Mouse (Mus musculus) heart, embryonic 11.5 days (tissue): ENCODE data around the gene Ctbp2. TPM values are rescaled to one million over a fixed set of nuclear protein-coding genes. Genes with fewer than 3 reads are reported as not detected.
A peak's percentile ranks its signal among the peaks of the same experiment; 100 is the strongest.
"Not testable (repeated sequence)": the region's sequence is repeated elsewhere in the genome, so short reads cannot be mapped to it uniquely, and the experiment has no call there.

Source experiments
- ATAC-seq: fragments of 200-750 bp; cut with Nextera tagmentation; replicated peaks from 2 replicates; pipeline ENCODE4 v1.8.0; 2017; ENCODE audit warnings: moderate library complexity; ENCODE audit not compliant: insufficient number of reproducible peaks, low FRiP score, low TSS enrichment
- H3K27ac ChIP-seq: fragments of 300-500 bp; sonication (generic); 2 replicates; pipeline ENCODE4 v1.5.1; 2014; ENCODE audit warnings: mild to moderate bottlenecking, low read depth, low read length
- H3K27me3 ChIP-seq: fragments of 300-500 bp; sonication (generic); 2 replicates; pipeline ENCODE4 v1.6.1; 2014; ENCODE audit warnings: mild to moderate bottlenecking, low read length, mixed read lengths; ENCODE audit not compliant: control insufficient read depth, insufficient read depth
- H3K36me3 ChIP-seq: fragments of 300-500 bp; sonication (generic); 2 replicates; pipeline ENCODE4 v1.6.1; 2014; ENCODE audit warnings: mild to moderate bottlenecking, low read length, moderate library complexity, mixed read lengths; ENCODE audit not compliant: control insufficient read depth, insufficient read depth
- H3K4me1 ChIP-seq: fragments of 300-500 bp; sonication (generic); 2 replicates; pipeline ENCODE4 v1.6.1; 2014; ENCODE audit warnings: low read length; ENCODE audit not compliant: control insufficient read depth, insufficient read depth
- H3K4me2 ChIP-seq: fragments of 300-500 bp; sonication (generic); 2 replicates; pipeline ENCODE4 v1.6.1; 2014; ENCODE audit warnings: mild to moderate bottlenecking, moderate library complexity
- H3K4me3 ChIP-seq: fragments of 300-500 bp; sonication (generic); 2 replicates; pipeline ENCODE4 v1.5.1; 2014; ENCODE audit warnings: low read depth, low read length
- H3K9ac ChIP-seq: fragments of 300-500 bp; sonication (generic); 2 replicates; pipeline ENCODE4 v1.6.1; 2014; ENCODE audit warnings: mild to moderate bottlenecking, low read depth, low read length, moderate library complexity
- H3K9me3 ChIP-seq: fragments of 300-500 bp; sonication (generic); replicated peaks from 2 replicates; pipeline ENCODE4 v1.6.1; 2016; ENCODE audit warnings: low read length; ENCODE audit not compliant: control insufficient read depth
- WGBS: fragments of 180-500 bp; shearing (Covaris S2); extraction: QIAGEN DNeasy Blood & Tissue Kit; methylation state at CpG from one replicate; pipeline ENCODE4 v1.1.7; 2014; ENCODE audit not compliant: insufficient replicate concordance; 5-methylcytosine and 5-hydroxymethylcytosine counted together
- polyA plus RNA-seq: library from polyadenylated mRNA; unstranded; fragments of >200 nt; fragmentation: Nextera tagmentation; extraction: Ambion mirVana; gene quantifications from 2 replicates; pipeline ENCODE4 v1.2.1, GENCODE M21; 2014

Gene Ctbp2
- polyA plus RNA-seq, 1 experiment from 2014 or later: 62.7 TPM

DNA sequence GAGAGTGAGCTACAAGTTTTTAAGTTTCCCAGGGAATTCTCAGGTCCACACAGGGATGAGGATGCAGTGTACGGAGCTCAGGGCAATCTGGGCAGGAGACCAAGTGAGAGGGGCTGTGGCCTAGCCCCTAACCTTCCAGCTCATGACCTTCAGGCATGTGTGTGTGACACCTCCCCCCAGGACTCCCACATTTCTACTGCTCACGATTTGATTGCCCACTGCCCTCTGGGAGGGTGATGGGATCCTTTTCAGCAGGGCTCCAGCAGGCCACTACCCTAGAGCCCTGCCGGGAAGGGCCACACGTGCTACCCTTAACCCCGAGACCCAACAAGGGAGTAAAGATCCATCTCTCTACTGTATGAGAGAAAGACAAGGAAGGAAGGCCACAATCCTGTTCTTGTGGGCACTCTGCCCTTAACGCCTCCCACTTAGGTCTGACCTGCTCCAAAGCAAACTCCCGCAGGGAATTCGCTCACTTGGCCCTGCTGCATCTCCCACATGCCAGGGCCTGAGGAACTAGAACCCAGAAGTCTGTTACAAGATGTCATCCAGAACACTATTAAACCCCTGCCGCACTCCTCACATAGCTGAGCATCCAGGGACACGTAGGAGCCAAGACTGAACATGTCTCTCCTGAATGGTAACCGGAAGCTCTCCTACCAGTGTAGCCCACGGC, 25.9 kb downstream of the Ctbp2 start:
- no peaks in the 10 kb centered on the region for H3K27me3 ChIP-seq

DNA sequence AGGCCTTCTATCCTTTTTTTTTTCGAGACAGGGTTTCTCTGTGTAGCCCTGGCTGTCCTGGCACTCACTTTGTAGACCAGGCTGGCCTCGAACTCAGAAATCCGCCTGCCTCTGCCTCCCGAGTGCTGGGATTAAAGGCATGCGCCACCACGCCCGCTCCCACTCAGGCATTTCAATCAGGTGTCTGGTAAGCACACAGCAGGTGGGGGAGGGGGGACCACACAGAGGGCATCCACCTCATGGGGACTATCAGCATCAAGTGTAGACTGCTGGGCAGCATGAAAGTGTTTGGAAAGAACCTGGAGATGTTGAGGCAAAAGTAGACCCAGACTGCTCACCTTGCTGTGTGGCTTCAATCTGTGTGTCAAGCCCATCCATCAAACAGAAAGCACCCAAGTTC, 28.5 kb downstream of the Ctbp2 start:
- 79% methylated on average over 7 of the region's 7 CpGs for WGBS
- H3K4me3 ChIP-seq, H3K27ac ChIP-seq, H3K9ac ChIP-seq, H3K36me3 ChIP-seq, H3K27me3 ChIP-seq, ATAC-seq, H3K4me2 ChIP-seq, H3K9me3 ChIP-seq: not testable (repeated sequence)
- H3K4me1 ChIP-seq: peaks cover 37% of the 10 kb centered on the region

More for the DNA sequence above, 25.9 kb downstream of the Ctbp2 start:
- Histone ChIP-seq H3K36me3 (no peaks in the 10 kb centered on the region; the same call in 1 of the 2 replicates), H3K9ac (no peak overlapping the region), H3K9me3 (no peaks in the 10 kb centered on the region), H3K27ac (0 out of 2 replicates have a peak overlapping the region, but pooled peaks have one; percentile 15), H3K4me2 (no peak overlapping the region), H3K4me1 (peaks cover 32% of the 10 kb centered on the region), H3K4me3 (no peak overlapping the region)
- no peak for ATAC-seq
- WGBS: 79% methylated on average over 12 of the region's 12 CpGs

GRCm38 (mm10) chr7:133094711-133095495, 29.3 kb downstream of the Ctbp2 start:
- Histone ChIP-seq H3K4me3 (no peak overlapping the region), H3K4me1 (peaks cover 38% of the 10 kb centered on the region), H3K9me3 (no peaks in the 10 kb centered on the region), H3K36me3 (no peaks in the 10 kb centered on the region), H3K27me3 (no peaks in the 10 kb centered on the region), H3K27ac (no peak overlapping the region), H3K4me2 (no peak overlapping the region), H3K9ac (no peak overlapping the region)
- ATAC-seq: no peak
- 80% methylated on average over 9 of the region's 9 CpGs for WGBS

DNA sequence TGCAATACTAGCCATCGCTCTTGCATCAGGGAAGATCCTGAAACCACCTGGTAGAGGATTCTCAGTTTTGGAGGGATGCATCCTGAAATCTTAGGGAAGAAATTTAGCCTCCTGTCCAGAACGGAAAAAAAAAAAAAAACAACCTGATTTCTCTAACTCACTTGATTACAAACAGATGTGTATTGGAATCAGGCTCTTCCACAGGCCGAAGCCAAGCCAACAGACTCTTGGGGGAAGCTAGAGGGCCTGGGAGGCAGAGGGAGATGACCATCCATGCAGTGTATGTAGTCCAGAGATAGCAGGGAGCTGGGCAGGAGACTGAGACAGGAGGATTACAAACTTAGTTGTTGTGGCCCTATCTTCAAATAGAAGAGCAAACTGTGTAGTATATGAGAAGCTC, 30.0 kb downstream of the Ctbp2 start:
- Histone ChIP-seq H3K9me3 (no peaks in the 10 kb centered on the region), H3K27me3 (no peaks in the 10 kb centered on the region), H3K4me2 (no peak overlapping the region), H3K4me1 (peaks cover 36% of the 10 kb centered on the region), H3K9ac (no peak overlapping the region), H3K27ac (no peak overlapping the region), H3K4me3 (no peak overlapping the region), H3K36me3 (no peaks in the 10 kb centered on the region)
- ATAC-seq: no peak
- WGBS: 75% methylated on average over 3 of the region's 3 CpGs

DNA sequence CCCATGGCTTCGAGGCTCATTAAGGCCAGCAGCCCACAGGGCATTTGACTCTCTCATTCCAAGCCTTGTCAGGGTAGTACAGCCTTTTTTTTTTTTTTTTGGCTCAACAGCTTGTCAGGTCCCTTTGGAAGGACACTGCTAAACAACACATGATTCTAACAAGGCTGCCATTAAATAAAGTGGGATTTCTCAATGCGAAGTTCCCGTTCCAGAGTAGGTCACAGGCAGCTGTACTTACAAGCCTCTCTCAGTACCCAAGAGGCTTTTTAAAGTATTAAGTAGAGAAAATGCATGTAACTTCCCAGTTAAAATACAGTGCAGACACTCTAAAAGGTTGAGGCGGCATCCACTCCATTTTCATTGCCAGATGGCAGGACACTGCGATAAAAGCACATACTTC, 30.4 kb downstream of the Ctbp2 start:
- ATAC-seq: no peak
- Histone ChIP-seq H3K27ac (no peak overlapping the region), H3K36me3 (no peaks in the 10 kb centered on the region), H3K27me3 (no peaks in the 10 kb centered on the region), H3K9me3 (no peaks in the 10 kb centered on the region), H3K4me1 (peaks cover 39% of the 10 kb centered on the region), H3K9ac (no peak overlapping the region), H3K4me2 (no peak overlapping the region), H3K4me3 (no peak overlapping the region)
- WGBS: 98% methylated on average over 5 of the region's 5 CpGs

- Histone ChIP-seq H3K36me3 (no peaks in the 10 kb centered on the region), H3K9me3 (no peaks in the 10 kb centered on the region), H3K9ac (no peak overlapping the region), H3K4me1 (peaks cover 40% of the 10 kb centered on the region), H3K4me2 (no peak overlapping the region), H3K4me3 (no peak overlapping the region), H3K27ac (no peak overlapping the region), H3K27me3 (no peaks in the 10 kb centered on the region)
- 70% methylated on average over 4 of the region's 4 CpGs for WGBS
- no peak for ATAC-seq
Measured at GRCm38 (mm10) chr7:133090641-133091040, 33.5 kb downstream of the Ctbp2 start.

GRCm38 (mm10) chr7:133089621-133090260, 34.4 kb downstream of the Ctbp2 start:
- no peaks in the 10 kb centered on the region for H3K36me3 ChIP-seq
- H3K4me2 ChIP-seq: no peak overlapping the region
- H3K4me3 ChIP-seq: no peak overlapping the region
- 80% methylated on average over 11 of the region's 11 CpGs for WGBS
- no peak overlapping the region for H3K27ac ChIP-seq
- H3K9ac ChIP-seq: no peak overlapping the region
- H3K9me3 ChIP-seq: no peaks in the 10 kb centered on the region
- H3K27me3 ChIP-seq: no peaks in the 10 kb centered on the region
- peaks cover 40% of the 10 kb centered on the region for H3K4me1 ChIP-seq
- no peak for ATAC-seq

GRCm38 (mm10) chr7:133088830-133089261, 35.3 kb downstream of the Ctbp2 start:
- peak overlapping the region; percentile 23 for H3K4me2 ChIP-seq
- H3K36me3 ChIP-seq: no peaks in the 10 kb centered on the region
- H3K27ac ChIP-seq: peak overlapping the region; percentile 46
- H3K9me3 ChIP-seq: no peaks in the 10 kb centered on the region
- no peaks in the 10 kb centered on the region for H3K27me3 ChIP-seq
- no peak overlapping the region for H3K9ac ChIP-seq
- H3K4me1 ChIP-seq: peaks cover 46% of the 10 kb centered on the region
- ATAC-seq: 0 out of 2 replicates have a peak, but pooled peaks have one; percentile 16
- H3K4me3 ChIP-seq: no peak overlapping the region
- WGBS: 34% methylated on average over 11 of the region's 11 CpGs
